Mouse (Mus musculus) liver, postnatal 0 days (tissue): ENCODE data around the gene Olfr690. TPM values are rescaled to one million over a fixed set of nuclear protein-coding genes. Genes with fewer than 3 reads are reported as not detected.

ENCODE experiments used
- ATAC-seq: fragments of 200-750 bp; cut with Nextera tagmentation; 2 replicates; pipeline ENCODE4 v1.8.0; 2017; ENCODE audit warnings: mild to moderate bottlenecking, moderate library complexity
- DNase-seq: peaks from one replicate; pipeline ENCODE4 v3.0.0-alpha.2; 2016
- H3K27ac ChIP-seq: fragments of 300-500 bp; sonication (generic); 2 replicates; pipeline ENCODE4 v1.5.1; 2014; ENCODE audit warnings: antibody characterized with exemption, moderate library complexity, mild to moderate bottlenecking, low read depth
- H3K27me3 ChIP-seq: fragments of 300-500 bp; sonication (generic); 2 replicates; pipeline ENCODE4 v1.6.1; 2014; ENCODE audit warnings: low read length, control low read depth, mixed read lengths; ENCODE audit not compliant: insufficient read depth
- H3K36me3 ChIP-seq: fragments of 300-500 bp; sonication (generic); replicated peaks from 2 replicates; pipeline ENCODE4 v1.6.1; 2014; ENCODE audit warnings: mild to moderate bottlenecking, control low read depth, low read length, moderate library complexity, mixed read lengths; ENCODE audit not compliant: insufficient read depth
- H3K4me1 ChIP-seq: fragments of 300-500 bp; sonication (generic); 2 replicates; pipeline ENCODE4 v1.6.1; 2014; ENCODE audit warnings: antibody characterized with exemption, mild to moderate bottlenecking, control low read depth; ENCODE audit not compliant: insufficient read depth
- H3K4me2 ChIP-seq: fragments of 300-500 bp; sonication (generic); 2 replicates; pipeline ENCODE4 v1.6.1; 2014; ENCODE audit warnings: low read depth, mild to moderate bottlenecking, low read length, moderate library complexity, mixed read lengths
- H3K4me3 ChIP-seq: fragments of 300-500 bp; sonication (generic); 2 replicates; pipeline ENCODE4 v1.5.1; 2014; ENCODE audit warnings: low read depth, low read length
- H3K9ac ChIP-seq: fragments of 300-500 bp; sonication (generic); replicated peaks from 2 replicates; pipeline ENCODE4 v1.6.1; 2014; ENCODE audit warnings: mild to moderate bottlenecking, moderate library complexity
- H3K9me3 ChIP-seq: fragments of 300-500 bp; sonication (generic); 2 replicates; pipeline ENCODE4 v1.6.1; 2016; ENCODE audit warnings: mild to moderate bottlenecking, control low read depth, low read length, mixed read lengths
- CTCF ChIP-seq: sonication (generic); IDR thresholded peaks from 2 replicates; pipeline ENCODE4 v1.5.1; 2016; ENCODE audit warnings: antibody characterized with exemption, low read depth
- EP300 ChIP-seq: IDR thresholded peaks from 2 replicates; pipeline ENCODE4 v1.6.1; 2016; ENCODE audit warnings: antibody characterized with exemption, low read depth, mild to moderate bottlenecking
- WGBS: fragments of 180-500 bp; shearing (Covaris S2); extraction: QIAGEN DNeasy Blood & Tissue Kit; methylation state at CpG from one replicate; pipeline ENCODE4 v1.1.7; 2014; ENCODE audit not compliant: insufficient replicate concordance; 5-methylcytosine and 5-hydroxymethylcytosine counted together
- polyA plus RNA-seq: library from polyadenylated mRNA; unstranded; fragments of >200 nt; fragmentation: Nextera tagmentation; extraction: Ambion mirVana; gene quantifications from 2 replicates; pipeline ENCODE4 v1.2.1, GENCODE M21; 2015

Gene Olfr690
- polyA plus RNA-seq, 1 experiment from 2014 or later: not detected

DNA sequence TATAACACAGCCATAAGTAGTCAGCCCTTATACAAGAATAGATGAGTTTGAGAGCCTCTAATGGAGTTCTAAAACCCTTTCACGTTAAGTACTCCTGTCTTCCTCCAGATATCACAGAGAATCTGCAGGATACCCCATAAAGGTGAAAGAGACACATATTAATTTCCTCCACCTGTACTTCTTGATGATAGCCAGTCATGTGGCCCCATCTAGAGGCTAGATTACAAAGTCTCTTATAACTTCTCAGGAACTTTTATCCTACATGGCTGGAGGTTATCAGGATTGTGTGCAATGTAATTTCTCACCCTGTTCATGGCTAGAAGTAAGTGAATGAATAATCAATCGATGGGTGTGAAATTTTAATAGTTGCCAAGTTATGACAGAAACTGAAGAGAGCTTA, 8.6 kb downstream of the Olfr690 start:
- 67% methylated on average over 2 of the region's 2 CpGs for WGBS

DNA sequence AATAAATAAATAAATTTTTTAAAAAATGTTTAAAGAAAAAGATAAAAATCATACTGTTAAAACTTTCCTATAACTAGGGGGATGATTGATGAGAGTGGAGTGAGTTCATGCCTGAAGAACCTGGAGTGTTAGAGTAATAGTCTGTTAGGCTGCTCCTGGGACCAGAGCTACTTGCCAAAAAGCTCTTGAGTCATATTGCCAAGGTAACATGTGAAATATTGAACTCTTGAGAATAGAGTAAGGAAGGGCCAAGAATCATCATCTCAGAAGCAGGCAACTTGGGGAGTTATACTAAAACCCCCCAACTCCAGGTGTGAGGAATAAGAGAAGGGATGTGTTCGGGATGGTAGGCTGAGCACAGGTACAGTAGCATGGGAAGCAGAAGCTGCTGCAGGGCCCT, 23.0 kb downstream of the Olfr690 start, which contains the start of gene Olfr689:
Gene Olfr689 (plus strand): TSS at position 301 of the 400 bp plus-strand sequence.
- no peak within 1 kb of the TSS for H3K4me2 ChIP-seq
- no peak within 1 kb of the TSS for H3K4me3 ChIP-seq
- no peaks in the 10 kb centered on the region for H3K9me3 ChIP-seq
- TF ChIP-seq CTCF: no peak
- no peak for TF ChIP-seq EP300
- no peak within 1 kb of the TSS for H3K9ac ChIP-seq
- no peaks in the 10 kb centered on the region for H3K27me3 ChIP-seq
- ATAC-seq (no peak), DNase-seq (no peak)
- no peaks in the 10 kb centered on the region for H3K36me3 ChIP-seq
- H3K27ac ChIP-seq: no peak within 1 kb of the TSS
- 56% methylated on average over 1 of the region's 1 CpGs for WGBS
- H3K4me1 ChIP-seq: no peaks in the 10 kb centered on the region

More for the DNA sequence above, 8.6 kb downstream of the Olfr690 start:
- no peak for ATAC-seq
- Histone ChIP-seq H3K4me2 (no peak overlapping the region), H3K36me3 (no peaks in the 10 kb centered on the region), H3K27ac (no peak overlapping the region), H3K27me3 (no peaks in the 10 kb centered on the region), H3K4me3 (no peak overlapping the region), H3K4me1 (no peaks in the 10 kb centered on the region), H3K9ac (no peak overlapping the region), H3K9me3 (no peaks in the 10 kb centered on the region)
- no peak for TF ChIP-seq EP300
- no peak for TF ChIP-seq CTCF
- no peak for DNase-seq

DNA sequence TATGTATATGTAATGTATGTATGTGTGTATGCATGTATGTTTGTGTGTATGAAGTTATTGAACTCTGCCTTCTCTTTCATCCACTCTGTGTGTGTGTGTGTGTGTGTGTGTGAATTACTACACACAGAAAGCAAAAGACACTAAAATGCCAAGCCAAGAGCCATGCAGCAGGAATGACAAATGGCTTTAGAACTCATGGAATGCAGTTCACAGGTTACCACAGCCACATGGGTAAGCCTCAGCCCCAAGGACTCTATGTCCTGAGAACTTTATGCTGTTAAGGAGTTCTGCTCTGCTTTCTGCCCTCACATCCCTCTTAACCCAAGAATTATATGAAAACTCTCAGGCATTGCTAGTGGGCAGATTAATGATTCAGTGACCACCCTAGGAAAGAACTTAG, 43.9 kb downstream of the Olfr690 start:
- H3K36me3 ChIP-seq: no peaks in the 10 kb centered on the region
- no peak overlapping the region for H3K4me3 ChIP-seq
- H3K4me1 ChIP-seq: no peaks in the 10 kb centered on the region
- H3K27me3 ChIP-seq: no peaks in the 10 kb centered on the region
- ATAC-seq (no peak), DNase-seq (no peak)
- H3K4me2 ChIP-seq: no peak overlapping the region
- H3K9me3 ChIP-seq: no peaks in the 10 kb centered on the region
- H3K9ac ChIP-seq: no peak overlapping the region
- no peak overlapping the region for H3K27ac ChIP-seq
- no peak for TF ChIP-seq EP300
- no peak for TF ChIP-seq CTCF

DNA sequence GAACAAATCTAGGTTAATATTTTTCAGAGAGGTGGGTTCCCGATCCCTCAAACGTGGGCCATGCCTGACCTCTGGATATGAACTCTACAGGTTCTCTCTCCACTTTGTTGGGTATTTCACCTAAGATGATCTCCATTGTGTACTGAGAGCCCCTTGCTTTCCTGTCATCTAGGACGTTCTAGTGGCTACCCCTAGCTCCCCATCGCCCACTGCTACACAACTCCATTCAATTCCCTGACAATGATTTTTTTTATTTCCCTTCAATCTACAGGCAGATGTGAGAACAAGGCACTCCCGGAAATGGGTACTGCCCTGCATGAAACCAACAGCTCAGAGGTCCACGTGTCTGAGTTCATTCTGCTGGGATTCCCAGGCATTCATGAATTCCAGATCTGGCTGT, 46.1 kb downstream of the Olfr690 start, which contains the start of gene Olfr688:
Gene Olfr688 (plus strand): TSS at position 301 of the 400 bp plus-strand sequence.
- H3K4me1 ChIP-seq: no peaks in the 10 kb centered on the region
- no peak for ATAC-seq
- DNase-seq: no peak
- no peak within 1 kb of the TSS for H3K4me3 ChIP-seq
- WGBS: 67% methylated on average over 6 of the region's 6 CpGs
- no peaks in the 10 kb centered on the region for H3K36me3 ChIP-seq
- H3K27me3 ChIP-seq: no peaks in the 10 kb centered on the region
- H3K4me2 ChIP-seq: no peak within 1 kb of the TSS
- TF ChIP-seq CTCF (no peak), EP300 (no peak)
- H3K9me3 ChIP-seq: no peaks in the 10 kb centered on the region
- H3K9ac ChIP-seq: no peak within 1 kb of the TSS
- no peak within 1 kb of the TSS for H3K27ac ChIP-seq

Other genes with a start within 250 kb of the Olfr690 start
- gene Olfr680-ps1, start 241.3 kb downstream of the Olfr690 start, polyA plus RNA-seq: not detected in 2 replicates
- gene Olfr681, start 217.3 kb downstream of the Olfr690 start, polyA plus RNA-seq: not detected in 2 replicates
- not detected in 2 replicates for gene Olfr683, start 187.1 kb downstream of the Olfr690 start, polyA plus RNA-seq
- gene Olfr684, start 170.5 kb downstream of the Olfr690 start, polyA plus RNA-seq: not detected in 2 replicates
- not detected in 2 replicates for gene Olfr685, start 148.1 kb downstream of the Olfr690 start, polyA plus RNA-seq
- gene Olfr686, start 126.6 kb downstream of the Olfr690 start, polyA plus RNA-seq: not detected in 2 replicates
- gene Olfr688, start 46.0 kb downstream of the Olfr690 start, polyA plus RNA-seq: not detected in 2 replicates
- gene Olfr689, start 22.9 kb downstream of the Olfr690 start, polyA plus RNA-seq: not detected in 2 replicates
- gene Olfr691, start 8.2 kb upstream of the Olfr690 start, polyA plus RNA-seq: not detected in 2 replicates
- gene Olfr692, start 34.1 kb upstream of the Olfr690 start, polyA plus RNA-seq: not detected in 2 replicates
- not detected in 2 replicates for gene Gm5901, start 40.9 kb upstream of the Olfr690 start, polyA plus RNA-seq
- gene Fam160a2, start 66.0 kb upstream of the Olfr690 start, polyA plus RNA-seq: 10.3 and 11.1 TPM in 2 replicates
- not detected in 2 replicates for gene Cnga4, start 70.5 kb upstream of the Olfr690 start, polyA plus RNA-seq
- not detected in 2 replicates for gene Cckbr, start 91.6 kb upstream of the Olfr690 start, polyA plus RNA-seq
- gene Cavin3, start 148.2 kb upstream of the Olfr690 start, polyA plus RNA-seq: 4.5 and 4.7 TPM in 2 replicates
- gene Smpd1, start 220.3 kb upstream of the Olfr690 start, polyA plus RNA-seq: 21.6 and 24.0 TPM in 2 replicates
- 0.92 and 0.94 TPM in 2 replicates for gene Apbb1, start 247.5 kb upstream of the Olfr690 start, polyA plus RNA-seq